Mouse (Mus musculus): ENCODE results near the gene AW822073.

Gene AW822073

DNA sequence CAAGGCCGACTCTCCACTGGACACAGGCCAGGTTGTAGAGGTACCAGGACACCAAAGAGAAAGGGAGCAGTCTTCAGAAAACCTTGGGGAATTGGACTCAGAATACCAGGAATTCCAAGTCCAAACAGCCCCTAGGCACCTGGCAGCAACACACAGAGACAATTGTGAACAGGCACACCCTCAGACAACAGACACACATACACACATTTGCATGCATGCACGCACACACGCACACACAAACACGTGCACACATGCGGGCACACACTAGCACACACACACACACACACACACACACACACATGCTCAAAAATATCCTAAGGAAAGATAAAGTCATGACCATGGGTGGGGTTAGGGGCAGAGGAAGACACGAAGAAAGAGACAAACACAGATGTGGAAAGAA is 4.0 kb downstream of the AW822073 start:
- no peak for DNase-seq

GRCm38 (mm10) chr10:58217366-58217765 is 7.4 kb downstream of the AW822073 start:
- no peak for DNase-seq

DNA sequence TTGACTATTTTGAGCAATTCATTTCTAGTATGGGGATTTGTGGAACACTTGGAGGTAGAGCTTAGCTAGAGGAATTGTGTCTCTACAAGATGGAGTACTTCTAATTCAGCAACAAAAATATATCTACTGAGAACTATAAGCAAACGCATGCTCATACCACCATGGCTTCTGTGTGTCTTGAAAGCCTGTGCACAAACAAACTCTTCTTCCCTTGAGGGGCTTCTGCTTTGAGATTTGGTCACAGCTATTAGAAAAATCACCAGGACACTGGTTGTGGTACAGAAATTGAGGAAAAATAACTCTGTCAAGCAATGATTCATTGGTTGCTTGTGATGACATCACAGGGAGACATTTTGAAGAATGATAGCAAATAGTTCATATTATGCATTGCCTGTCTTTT is 9.4 kb downstream of the AW822073 start:
- no peak for DNase-seq

GRCm38 (mm10) chr10:58214934-58215333 is 9.8 kb downstream of the AW822073 start:
- DNase-seq, result no peak

DNA sequence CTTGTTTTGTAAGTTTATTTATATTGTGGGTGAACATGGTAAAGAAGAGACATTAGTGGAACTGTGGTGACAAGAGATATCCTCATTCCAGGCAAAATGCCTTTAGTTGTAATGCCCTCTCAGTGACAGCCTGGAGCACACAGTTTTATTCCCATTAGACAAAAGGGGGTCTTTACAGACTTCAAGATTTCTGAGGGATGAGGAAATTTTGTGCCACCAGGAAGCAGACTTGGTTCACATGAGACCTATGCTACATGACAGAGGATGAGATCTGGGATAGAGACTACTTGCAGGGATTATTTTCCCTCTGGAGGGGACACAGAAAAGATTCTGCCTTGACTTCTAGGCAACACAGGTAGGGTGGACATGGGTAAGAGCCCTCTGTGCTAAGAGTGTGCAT is 10.2 kb downstream of the AW822073 start:
- no peak for DNase-seq

DNA sequence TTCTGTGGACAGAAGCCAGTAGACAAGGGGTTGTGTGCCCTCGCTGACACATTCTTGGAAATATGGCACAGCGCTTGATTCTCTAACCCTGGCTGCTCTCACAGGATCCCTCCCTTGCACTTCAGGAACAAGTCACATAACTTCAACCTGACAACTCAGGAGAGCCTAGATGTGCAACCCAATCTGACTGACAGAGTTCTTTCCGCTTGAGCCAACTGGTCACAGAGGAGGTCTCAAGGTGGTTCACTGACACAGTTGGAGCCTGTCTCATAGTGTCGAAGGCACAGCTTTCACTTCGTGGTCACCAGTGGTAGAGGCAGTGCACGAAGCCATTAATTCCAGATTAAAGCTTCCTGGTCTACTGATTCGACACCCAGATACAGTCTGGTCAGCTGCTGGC is 12.5 kb downstream of the AW822073 start:
- DNase-seq, result no peak

GRCm38 (mm10) chr10:58211213-58211612 is 13.5 kb downstream of the AW822073 start:
- no peak for DNase-seq

DNA sequence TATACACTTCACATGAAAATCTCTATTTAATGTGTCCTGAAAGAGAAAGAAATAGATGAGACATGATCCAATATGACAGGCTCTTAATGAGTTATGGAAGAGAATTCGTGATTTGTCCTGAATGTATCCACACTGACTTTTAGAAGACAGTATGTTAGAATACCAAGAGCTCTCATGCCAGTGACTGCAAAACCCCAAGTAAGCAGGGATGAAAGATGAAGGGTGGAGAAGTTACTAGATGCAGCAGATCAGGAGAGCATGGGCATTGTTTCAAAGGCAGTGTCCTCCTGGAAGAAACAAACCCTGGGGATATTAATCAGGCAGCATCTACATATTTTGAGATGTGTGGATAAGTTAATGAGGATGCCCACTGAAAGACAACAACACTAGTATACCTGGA is 14.2 kb downstream of the AW822073 start:
- no peak for DNase-seq

- no peak for DNase-seq
Observed at GRCm38 (mm10) chr10:58209710-58210467, 14.8 kb downstream of the AW822073 start.

GRCm38 (mm10) chr10:58206639-58207404 is 17.9 kb downstream of the AW822073 start:
- no peak for DNase-seq

GRCm38 (mm10) chr10:58205986-58206385 is 18.7 kb downstream of the AW822073 start:
- DNase-seq, result no peak

All from retina, postnatal 1 day (tissue).